In genomic region chr11:85509334-85509733, GRCm38 (mm10) we compare ENCODE assay signal across 10 mouse cellular contexts.
"Had no signal": no experiment of that assay in that cellular context is flagged by ENCODE, and none has a peak within 500 bp of the region (broad histone marks: within the 10 kb centered on the region; RNA-seq: fewer than 3 reads in every experiment).

No protein-coding gene starts in this region.

- DNase-seq: liver, postnatal 0 days; lung, adult 2 months; lung, postnatal 10 days; lung, postnatal 4 days; midbrain, embryonic 14.5 days; right cerebral cortex, postnatal 14 days; thymus, adult 2 months; thymus, postnatal 25 days; thymus, postnatal 4 days had no signal

- ATAC-seq: liver, postnatal 0 days; midbrain, embryonic 16.5 days had no signal
